Mouse (Mus musculus): ENCODE measurements at regions not wholly inside any gene's neighbourhood (a gene's known extent, or its start where the extent isn't known, plus 50 kb on each side); places are given as distances from the start of the nearest gene placed in this dataset.

DNA sequence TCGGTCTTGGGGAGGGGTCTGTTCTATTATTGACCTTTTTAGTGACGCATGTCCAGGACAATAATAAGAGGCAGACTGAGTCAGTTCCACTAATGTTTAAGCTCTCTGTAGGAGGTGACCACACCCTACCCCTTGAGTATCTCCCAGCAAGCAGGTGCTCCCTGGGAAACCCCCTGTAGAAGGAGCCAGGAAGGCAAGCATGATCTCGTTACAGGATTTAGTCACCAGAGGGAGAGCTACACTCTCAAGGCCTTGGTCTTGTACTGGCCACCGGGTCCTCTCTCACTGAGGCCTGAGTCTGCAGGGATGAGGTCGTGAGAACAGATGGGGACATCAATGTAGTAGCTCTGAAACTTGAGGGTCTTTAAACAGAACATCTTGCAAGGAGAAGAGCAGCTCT is 55.3 kb upstream of the Ccnd2 start:
- Histone ChIP-seq H3K9me3 (ENCODE audit: control insufficient read depth, low read length) (no peaks in the 10 kb centered on the region), H3K4me1 (replicated peaks; ENCODE audit: control insufficient read depth, insufficient read depth, low read length) (no peaks in the 10 kb centered on the region), H3K27me3 (replicated peaks; ENCODE audit: control insufficient read depth, insufficient read depth, low read length) (no peaks in the 10 kb centered on the region), H3K36me3 (ENCODE audit: control insufficient read depth, insufficient read depth, low read length) (no peaks in the 10 kb centered on the region), H3K27ac (ENCODE audit: low read depth, low read length) (no peak overlapping the region), H3K4me2 (no peak overlapping the region), H3K4me3 (ENCODE audit: low read depth, low read length) (no peak overlapping the region), H3K9ac (ENCODE audit: low read depth, low read length) (no peak overlapping the region)
- no peak for ATAC-seq (replicated peaks; ENCODE audit: low FRiP score)
- no peak for DNase-seq (ENCODE audit: low spot score)
- WGBS = 72% methylated on average over 5 of the region's 5 CpGs

DNA sequence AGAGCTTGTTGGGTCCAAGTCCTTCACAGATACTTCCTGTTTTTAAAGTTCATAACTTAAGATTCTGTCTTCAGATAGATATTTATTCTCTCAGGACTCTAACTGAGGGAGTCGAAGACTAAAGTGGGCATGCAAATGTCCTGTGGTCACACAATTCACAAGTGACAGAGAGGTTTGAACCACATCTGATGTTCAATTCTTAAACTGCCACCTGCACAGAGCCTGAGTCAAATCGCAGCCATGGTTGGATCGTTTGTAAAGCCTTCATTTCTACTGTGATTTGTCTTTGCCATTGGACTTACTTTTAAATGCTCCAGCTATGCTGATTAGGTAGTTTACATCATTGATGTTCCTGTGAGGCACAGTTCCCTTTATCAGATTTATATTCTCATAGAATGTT is 61.4 kb upstream of the Ccnd2 start:
- H3K9me3 ChIP-seq (ENCODE audit: control insufficient read depth, low read length) = no peaks in the 10 kb centered on the region
- H3K36me3 ChIP-seq (ENCODE audit: control insufficient read depth, insufficient read depth, low read length) = no peaks in the 10 kb centered on the region
- H3K4me1 ChIP-seq (replicated peaks; ENCODE audit: control insufficient read depth, insufficient read depth, low read length) = no peaks in the 10 kb centered on the region
- ATAC-seq (replicated peaks; ENCODE audit: low FRiP score) (no peak), DNase-seq (ENCODE audit: low spot score) (no peak)
- no peak overlapping the region for H3K9ac ChIP-seq (ENCODE audit: low read depth, low read length)
- H3K4me2 ChIP-seq = no peak overlapping the region
- H3K27me3 ChIP-seq (replicated peaks; ENCODE audit: control insufficient read depth, insufficient read depth, low read length) = peaks cover 11% of the 10 kb centered on the region
- H3K27ac ChIP-seq (ENCODE audit: low read depth, low read length) = no peak overlapping the region
- 70% methylated on average over 3 of the region's 3 CpGs for WGBS
- H3K4me3 ChIP-seq (ENCODE audit: low read depth, low read length) = no peak overlapping the region

DNA sequence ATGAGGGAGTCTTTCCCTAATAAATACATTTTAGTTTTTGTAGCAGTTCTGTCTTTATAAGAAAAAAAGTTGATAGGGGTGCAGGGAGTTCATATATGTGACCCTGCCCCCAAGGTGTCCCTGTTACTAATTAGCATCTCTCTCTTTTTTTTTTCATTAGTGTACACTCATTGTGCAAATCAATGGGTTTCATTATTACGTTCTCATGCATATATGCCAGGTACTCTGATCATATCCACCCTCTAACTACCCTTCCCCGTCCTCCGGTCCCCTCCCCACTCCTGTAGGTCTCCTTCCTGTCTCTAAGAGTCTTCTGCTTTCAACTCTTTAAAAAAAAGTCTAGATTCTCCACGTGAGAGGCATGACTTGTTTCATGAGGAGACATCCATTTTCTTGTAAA is 63.9 kb upstream of the Ccnd2 start:
- ATAC-seq (replicated peaks; ENCODE audit: low FRiP score) = no peak
- H3K27me3 ChIP-seq (replicated peaks; ENCODE audit: control insufficient read depth, insufficient read depth, low read length) = peaks cover 11% of the 10 kb centered on the region
- WGBS = 55% methylated on average over 4 of the region's 4 CpGs
- H3K4me2 ChIP-seq = no peak overlapping the region
- H3K27ac ChIP-seq (ENCODE audit: low read depth, low read length) = no peak overlapping the region
- no peaks in the 10 kb centered on the region for H3K9me3 ChIP-seq (ENCODE audit: control insufficient read depth, low read length)
- no peak for DNase-seq (ENCODE audit: low spot score)
- H3K9ac ChIP-seq (ENCODE audit: low read depth, low read length) = no peak overlapping the region
- no peaks in the 10 kb centered on the region for H3K36me3 ChIP-seq (ENCODE audit: control insufficient read depth, insufficient read depth, low read length)
- H3K4me3 ChIP-seq (ENCODE audit: low read depth, low read length) = no peak overlapping the region
- no peaks in the 10 kb centered on the region for H3K4me1 ChIP-seq (replicated peaks; ENCODE audit: control insufficient read depth, insufficient read depth, low read length)

DNA sequence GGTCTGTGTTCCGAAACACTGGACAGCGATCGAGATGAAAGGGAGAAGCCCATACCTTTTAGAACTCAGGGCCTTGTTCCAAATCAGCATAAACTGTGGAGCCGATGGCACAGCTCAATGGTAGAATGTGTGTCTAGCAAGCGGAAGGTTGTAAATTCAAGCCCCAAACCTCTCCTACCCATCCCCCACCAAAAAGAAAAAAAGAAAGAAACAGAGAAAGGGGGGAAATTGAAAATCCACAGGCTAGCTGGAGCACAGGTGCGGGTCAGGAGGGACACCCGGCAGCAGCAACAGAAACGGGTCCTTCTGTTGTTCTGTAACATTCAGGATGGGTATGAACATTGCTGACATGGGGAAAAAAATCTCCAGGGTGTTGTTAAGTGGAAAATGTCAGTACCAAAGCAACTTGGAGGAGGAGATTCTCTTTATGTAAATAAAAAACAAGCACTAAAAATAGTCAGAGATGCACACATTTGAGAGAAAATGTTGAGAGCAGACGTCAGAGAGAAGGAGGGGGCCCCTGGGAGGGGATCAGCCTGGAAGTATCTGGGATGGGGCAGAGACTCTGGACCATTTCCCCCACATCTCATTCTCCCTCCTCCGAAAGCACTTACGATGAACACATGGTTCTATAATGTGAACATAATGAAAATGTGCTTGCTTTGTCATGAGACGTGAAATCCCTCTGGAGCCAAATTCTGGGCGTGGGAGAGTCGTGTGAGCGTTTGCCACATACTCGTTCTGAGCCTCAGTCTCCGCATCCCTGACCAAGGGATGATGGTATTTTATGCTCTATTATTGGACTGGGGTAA is 66.8 kb upstream of the Ccnd2 start:
- no peaks in the 10 kb centered on the region for H3K4me1 ChIP-seq (replicated peaks; ENCODE audit: control insufficient read depth, insufficient read depth, low read length)
- ATAC-seq (replicated peaks; ENCODE audit: low FRiP score) (no peak), DNase-seq (ENCODE audit: low spot score) (no peak)
- no peaks in the 10 kb centered on the region for H3K9me3 ChIP-seq (ENCODE audit: control insufficient read depth, low read length)
- peaks cover 11% of the 10 kb centered on the region for H3K27me3 ChIP-seq (replicated peaks; ENCODE audit: control insufficient read depth, insufficient read depth, low read length)
- H3K9ac ChIP-seq (ENCODE audit: low read depth, low read length) = no peak overlapping the region
- no peaks in the 10 kb centered on the region for H3K36me3 ChIP-seq (ENCODE audit: control insufficient read depth, insufficient read depth, low read length)
- no peak overlapping the region for H3K27ac ChIP-seq (ENCODE audit: low read depth, low read length)
- H3K4me2 ChIP-seq = no peak overlapping the region
- H3K4me3 ChIP-seq (ENCODE audit: low read depth, low read length) = no peak overlapping the region
- 80% methylated on average over 17 of the region's 17 CpGs for WGBS

DNA sequence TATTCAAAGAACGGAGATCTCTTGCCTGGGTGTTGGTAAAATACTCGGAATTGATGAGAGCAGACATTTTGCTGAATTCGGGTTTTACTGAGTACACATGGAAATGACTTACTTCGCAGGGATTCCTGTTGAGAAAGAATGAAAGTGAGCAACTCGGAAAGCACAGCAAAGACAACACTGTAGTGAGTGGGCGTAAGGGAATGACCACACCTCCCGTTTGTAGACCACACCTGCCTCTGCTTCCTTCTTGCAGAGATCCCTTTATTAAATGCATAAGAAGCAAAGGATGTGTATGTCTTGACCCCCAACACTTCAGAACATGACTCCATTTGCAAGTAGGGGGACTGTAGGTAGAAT is 67.4 kb upstream of the Ccnd2 start:
- H3K27me3 ChIP-seq (replicated peaks; ENCODE audit: control insufficient read depth, insufficient read depth, low read length) = peaks cover 11% of the 10 kb centered on the region
- H3K27ac ChIP-seq (ENCODE audit: low read depth, low read length) = no peak overlapping the region
- no peaks in the 10 kb centered on the region for H3K9me3 ChIP-seq (ENCODE audit: control insufficient read depth, low read length)
- H3K4me3 ChIP-seq (ENCODE audit: low read depth, low read length) = no peak overlapping the region
- DNase-seq (ENCODE audit: low spot score) = no peak
- H3K36me3 ChIP-seq (ENCODE audit: control insufficient read depth, insufficient read depth, low read length) = no peaks in the 10 kb centered on the region
- no peak overlapping the region for H3K9ac ChIP-seq (ENCODE audit: low read depth, low read length)
- ATAC-seq (replicated peaks; ENCODE audit: low FRiP score) = no peak
- 71% methylated on average over 7 of the region's 7 CpGs for WGBS
- H3K4me1 ChIP-seq (replicated peaks; ENCODE audit: control insufficient read depth, insufficient read depth, low read length) = no peaks in the 10 kb centered on the region
- no peak overlapping the region for H3K4me2 ChIP-seq

DNA sequence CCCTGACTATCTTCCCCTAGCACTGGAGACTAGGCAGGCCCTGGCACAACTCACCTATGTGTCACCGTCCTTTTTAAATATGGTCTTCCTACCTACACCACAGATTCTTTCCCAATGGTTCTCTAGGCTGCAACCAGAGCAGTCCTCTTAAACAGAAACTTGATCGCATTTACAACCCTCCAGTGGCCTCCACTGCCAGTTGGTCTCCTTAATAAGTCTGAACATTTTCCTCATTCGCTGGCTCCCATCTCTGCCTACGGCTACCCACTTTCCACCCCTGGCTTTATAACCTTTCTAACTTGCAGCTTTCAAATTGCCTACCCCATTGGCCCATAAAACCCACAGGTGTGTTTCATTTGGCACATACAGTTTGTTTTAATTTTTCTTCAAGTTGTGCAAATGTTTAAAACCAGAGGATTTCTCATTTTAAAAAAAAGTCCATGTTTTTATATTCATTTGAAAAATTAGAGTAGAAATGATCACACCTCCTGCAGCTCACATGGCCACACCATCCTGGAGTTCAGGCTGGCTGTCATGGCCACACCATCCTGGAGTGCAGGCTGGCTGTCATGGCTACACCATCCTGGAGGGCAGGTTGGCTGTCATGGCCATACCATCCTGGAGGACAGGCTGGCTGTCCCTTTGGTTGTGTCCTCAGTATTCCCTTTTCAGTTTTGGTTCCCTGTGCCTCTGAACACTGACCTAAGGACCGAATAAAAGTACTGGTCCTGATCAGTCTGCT is 74.4 kb upstream of the Ccnd2 start:
- Histone ChIP-seq H3K4me2 (no peak overlapping the region), H3K27ac (ENCODE audit: low read depth, low read length) (no peak overlapping the region), H3K4me3 (ENCODE audit: low read depth, low read length) (no peak overlapping the region), H3K9me3 (ENCODE audit: control insufficient read depth, low read length) (no peaks in the 10 kb centered on the region), H3K27me3 (replicated peaks; ENCODE audit: control insufficient read depth, insufficient read depth, low read length) (0 out of 2 replicates have a peak, but pooled peaks cover 3% of the 10 kb centered on the region), H3K9ac (ENCODE audit: low read depth, low read length) (no peak overlapping the region), H3K36me3 (ENCODE audit: control insufficient read depth, insufficient read depth, low read length) (no peaks in the 10 kb centered on the region), H3K4me1 (replicated peaks; ENCODE audit: control insufficient read depth, insufficient read depth, low read length) (no peaks in the 10 kb centered on the region)
- ATAC-seq (replicated peaks; ENCODE audit: low FRiP score) (no peak), DNase-seq (ENCODE audit: low spot score) (no peak)
- 81% methylated on average over 5 of the region's 5 CpGs for WGBS

DNA sequence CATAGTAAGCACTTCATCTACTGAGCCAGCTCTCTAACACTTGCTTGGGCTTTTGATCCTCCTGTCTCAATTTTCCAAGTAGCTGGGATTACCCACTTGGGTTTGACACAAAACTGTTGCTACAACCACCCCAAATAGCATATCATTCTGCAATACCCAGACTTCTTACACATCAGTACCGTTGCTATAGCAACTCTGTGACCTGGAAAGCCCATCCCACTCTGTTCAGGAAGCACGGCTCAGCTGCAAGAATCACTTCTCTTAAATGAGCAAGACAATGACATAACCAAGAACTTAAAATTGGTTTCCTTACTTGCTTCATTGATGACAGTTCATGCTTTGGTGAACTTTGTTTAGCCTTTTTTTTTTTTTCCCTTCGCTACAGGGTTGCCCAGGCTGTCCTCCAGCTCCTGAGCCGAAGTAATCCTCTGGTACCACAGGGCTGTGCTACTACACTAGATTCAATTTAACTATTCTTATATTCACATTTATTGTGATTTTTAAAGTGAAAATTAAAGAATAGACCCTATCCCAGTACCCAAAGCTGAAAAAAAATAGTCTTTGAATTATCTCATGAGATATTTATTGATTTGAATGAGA is 84.6 kb upstream of the Ccnd2 start:
- Histone ChIP-seq H3K9ac (ENCODE audit: low read depth, low read length) (no peak overlapping the region), H3K4me1 (replicated peaks; ENCODE audit: control insufficient read depth, insufficient read depth, low read length) (no peaks in the 10 kb centered on the region; the same call in 1 of the 2 replicates), H3K4me3 (ENCODE audit: low read depth, low read length) (no peak overlapping the region), H3K27me3 (replicated peaks; ENCODE audit: control insufficient read depth, insufficient read depth, low read length) (no peaks in the 10 kb centered on the region), H3K4me2 (no peak overlapping the region), H3K9me3 (ENCODE audit: control insufficient read depth, low read length) (no peaks in the 10 kb centered on the region), H3K36me3 (ENCODE audit: control insufficient read depth, insufficient read depth, low read length) (no peaks in the 10 kb centered on the region), H3K27ac (ENCODE audit: low read depth, low read length) (no peak overlapping the region)
- DNase-seq (ENCODE audit: low spot score) (no peak), ATAC-seq (replicated peaks; ENCODE audit: low FRiP score) (no peak)
- 76% methylated on average over 4 of the region's 4 CpGs for WGBS

DNA sequence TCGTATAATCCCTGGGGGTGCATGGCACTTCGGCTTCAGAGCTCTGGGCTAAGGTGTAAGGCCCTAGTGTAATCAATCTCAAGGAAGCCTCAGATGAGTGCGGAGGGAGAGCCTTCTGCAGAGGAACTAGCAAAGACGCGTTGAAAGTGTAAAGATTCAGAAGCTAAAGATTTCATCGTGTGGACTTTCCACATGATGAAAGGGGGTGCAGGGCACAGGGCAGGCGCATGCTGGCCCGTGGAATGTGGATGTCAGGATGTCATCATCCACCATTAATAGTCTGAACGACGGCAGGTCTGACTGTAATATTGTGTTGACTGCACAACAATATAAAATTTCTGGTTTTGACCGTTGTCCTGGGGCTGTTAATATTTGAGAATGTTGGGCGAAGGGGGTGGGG is 85.2 kb upstream of the Ccnd2 start:
- H3K9me3 ChIP-seq (ENCODE audit: control insufficient read depth, low read length) = no peaks in the 10 kb centered on the region
- H3K9ac ChIP-seq (ENCODE audit: low read depth, low read length) = no peak overlapping the region
- no peaks in the 10 kb centered on the region for H3K27me3 ChIP-seq (replicated peaks; ENCODE audit: control insufficient read depth, insufficient read depth, low read length)
- H3K4me1 ChIP-seq (replicated peaks; ENCODE audit: control insufficient read depth, insufficient read depth, low read length) = no peaks in the 10 kb centered on the region; the same call in 1 of the 2 replicates
- H3K27ac ChIP-seq (ENCODE audit: low read depth, low read length) = no peak overlapping the region
- DNase-seq (ENCODE audit: low spot score) (no peak), ATAC-seq (replicated peaks; ENCODE audit: low FRiP score) (no peak)
- 78% methylated on average over 12 of the region's 12 CpGs for WGBS
- H3K36me3 ChIP-seq (ENCODE audit: control insufficient read depth, insufficient read depth, low read length) = no peaks in the 10 kb centered on the region
- no peak overlapping the region for H3K4me2 ChIP-seq
- no peak overlapping the region for H3K4me3 ChIP-seq (ENCODE audit: low read depth, low read length)
